ENCODE assay signal across 8 mouse cellular contexts in the genomic region with DNA sequence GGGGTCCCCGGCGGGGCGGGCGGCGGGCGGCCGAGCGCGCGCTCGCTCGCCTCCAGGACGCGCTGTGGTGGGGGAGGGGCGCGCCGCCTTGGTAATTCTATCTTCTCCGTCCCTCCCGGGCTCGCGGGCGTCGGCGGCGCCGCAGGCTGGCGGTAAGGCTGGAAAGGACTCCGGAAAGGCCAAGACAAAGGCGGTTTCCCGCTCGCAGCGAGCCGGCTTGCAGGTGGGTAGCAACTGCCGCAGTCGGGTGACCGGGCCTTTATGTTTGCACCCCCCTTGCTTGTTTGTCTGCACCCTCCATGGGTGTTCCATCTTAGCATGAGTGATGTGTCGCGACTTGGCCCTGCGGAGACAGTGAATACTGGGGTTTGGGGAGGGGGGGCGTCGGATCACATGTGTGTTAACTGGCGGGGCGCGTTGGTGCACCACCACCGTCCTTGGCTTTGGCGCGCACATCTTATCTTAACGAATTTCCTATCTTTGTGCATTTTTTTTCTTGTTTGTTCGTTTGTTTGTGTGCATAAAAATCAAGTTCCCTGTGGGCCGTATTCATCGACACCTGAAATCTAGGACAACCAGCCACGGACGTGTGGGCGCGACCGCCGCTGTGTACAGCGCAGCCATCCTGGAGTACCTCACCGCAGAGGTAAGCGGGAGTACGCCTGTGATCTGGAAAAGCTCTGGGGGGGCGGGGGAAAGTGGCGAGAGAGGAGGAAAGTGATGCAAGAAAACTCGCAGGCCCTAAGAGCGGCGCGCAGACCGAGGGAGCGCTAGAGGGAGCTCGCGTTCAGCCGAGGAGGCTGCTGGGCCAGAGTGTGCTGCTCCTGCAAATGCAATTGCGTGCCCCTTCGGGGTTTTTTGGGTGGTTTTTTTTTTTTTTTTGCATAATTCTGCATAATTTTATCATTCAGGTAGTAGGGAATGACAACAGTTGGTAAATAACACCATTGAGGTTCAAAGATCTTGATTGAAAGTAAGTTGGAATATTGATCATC. TPM values are rescaled to one million over a fixed set of nuclear protein-coding genes. Genes with fewer than 3 reads are reported as not detected.
DNase-seq lines count a peak whose midpoint lies in the region; ATAC-seq lines count a peak whose summit lies in the region.

No protein-coding gene starts in this region.

- peak; percentile 45 for ATAC-seq in megakaryocyte progenitor cell, adult 5-6 weeks (replicated peaks; ENCODE audit: poor library complexity)

- DNase-seq in adrenal gland, adult 18-20 months (ENCODE audit: low spot score in 2 of 2), result peak; percentile 82 to 87
- DNase-seq in embryo, embryonic 10 days (ENCODE audit: low spot score), result peak; percentile 94
- DNase-seq in gastrocnemius, postnatal 10 days, result peak; percentile 89
- peak; percentile 97 for DNase-seq in induced T-regulatory cell, adult 2 months (ENCODE audit: low read depth)
- peak; percentile 82 to 93 for DNase-seq in left cerebral cortex, postnatal 10 days (ENCODE audit: extremely low spot score in 1 of 2, low spot score in 2 of 2)
- peak; percentile 95 for DNase-seq in right cerebral cortex, postnatal 14 days
- DNase-seq in urinary bladder, postnatal 25 days (ENCODE audit: low spot score), result peak; percentile 86

- intact Hi-C loops in left cerebral cortex, postnatal 10 days (cut with DNase I), result loop anchor here (2.0 to 5.0 kb wide), 3 partner anchors 52 to 280 kb away; partner anchors contain the start of genes Lamtor3 and Mttp

RNA-seq across cellular contexts. Expression of gene H2afz, which starts 1.0 kb away (rescaled TPM):
- total RNA-seq in adrenal gland, adult 18-20 months (2021), result 100 to 1,000 TPM; 111 to 146 TPM
- 100 to 1,000 TPM; 136 to 144 TPM for total RNA-seq in gastrocnemius, postnatal 10 days (2021)
- total RNA-seq in left cerebral cortex, postnatal 10 days (2021), result 100 to 1,000 TPM; 180 to 201 TPM
- 1,493 and 1,629 TPM in 2 replicates for total RNA-seq in megakaryocyte progenitor cell, adult 5-6 weeks (2015)
- 1,461 and 1,542 TPM in 2 replicates for total RNA-seq in megakaryocyte progenitor cell, adult 5-6 weeks (2017)

RNA-seq across cellular contexts. Expression of gene Dnajb14, which starts 2.2 kb away (rescaled TPM):
- total RNA-seq in adrenal gland, adult 18-20 months (2021), result 10 to 100 TPM; 21.0 to 23.1 TPM
- 10 to 100 TPM in 1 of 2 experiments, 1 to 10 TPM in 1; 8.6 to 11.6 TPM for total RNA-seq in gastrocnemius, postnatal 10 days (2021)
- 10 to 100 TPM; 39.1 to 41.5 TPM for total RNA-seq in left cerebral cortex, postnatal 10 days (2021)
- total RNA-seq in megakaryocyte progenitor cell, adult 5-6 weeks (2015), result 4.5 and 7.3 TPM in 2 replicates
- total RNA-seq in megakaryocyte progenitor cell, adult 5-6 weeks (2017), result 5.4 and 6.2 TPM in 2 replicates

RNA-seq across cellular contexts. Expression of gene Lamtor3, which starts 53.0 kb away (rescaled TPM):
- total RNA-seq in adrenal gland, adult 18-20 months (2021), result 10 to 100 TPM; 74.2 to 79.0 TPM
- 10 to 100 TPM; 56.8 to 58.3 TPM for total RNA-seq in gastrocnemius, postnatal 10 days (2021)
- 10 to 100 TPM; 66.2 to 68.8 TPM for total RNA-seq in left cerebral cortex, postnatal 10 days (2021)
- 61.3 and 77.5 TPM in 2 replicates for total RNA-seq in megakaryocyte progenitor cell, adult 5-6 weeks (2015)
- 66.2 and 76.7 TPM in 2 replicates for total RNA-seq in megakaryocyte progenitor cell, adult 5-6 weeks (2017)

Comparison
In these comparisons a context has a peak if more than half of its experiments do, and no peak if none do; other contexts are left out.
1. Peak in every context shown above with its lines: DNase-seq and ATAC-seq.
2. RNA of gene H2afz, which starts 1.0 kb away (total RNA-seq): 1,461 to 1,629 TPM in megakaryocyte progenitor cell, adult 5-6 weeks; 180 to 201 TPM in left cerebral cortex, postnatal 10 days, 111 to 146 TPM in adrenal gland, adult 18-20 months and 136 to 144 TPM in gastrocnemius, postnatal 10 days; every median in the first group is over 4 times any median in the second.